Mouse (Mus musculus) 3134 (cell line): ENCODE measurements around the gene Rccd1.

Source experiments
- DNase-seq: peaks from one replicate; pipeline ENCODE4 v3.0.0-alpha.2; 2011; ENCODE audit warnings: low spot score; ENCODE audit not compliant: insufficient read length; ENCODE audit errors: extremely low read depth

Rccd1 gene

GRCm38 (mm10) chr7:80267764-80268163 lies 56.5 kb downstream of the Rccd1 start:
- DNase-seq: no peak

GRCm38 (mm10) chr7:80264606-80265005 lies 59.6 kb downstream of the Rccd1 start:
- no peak for DNase-seq

DNA sequence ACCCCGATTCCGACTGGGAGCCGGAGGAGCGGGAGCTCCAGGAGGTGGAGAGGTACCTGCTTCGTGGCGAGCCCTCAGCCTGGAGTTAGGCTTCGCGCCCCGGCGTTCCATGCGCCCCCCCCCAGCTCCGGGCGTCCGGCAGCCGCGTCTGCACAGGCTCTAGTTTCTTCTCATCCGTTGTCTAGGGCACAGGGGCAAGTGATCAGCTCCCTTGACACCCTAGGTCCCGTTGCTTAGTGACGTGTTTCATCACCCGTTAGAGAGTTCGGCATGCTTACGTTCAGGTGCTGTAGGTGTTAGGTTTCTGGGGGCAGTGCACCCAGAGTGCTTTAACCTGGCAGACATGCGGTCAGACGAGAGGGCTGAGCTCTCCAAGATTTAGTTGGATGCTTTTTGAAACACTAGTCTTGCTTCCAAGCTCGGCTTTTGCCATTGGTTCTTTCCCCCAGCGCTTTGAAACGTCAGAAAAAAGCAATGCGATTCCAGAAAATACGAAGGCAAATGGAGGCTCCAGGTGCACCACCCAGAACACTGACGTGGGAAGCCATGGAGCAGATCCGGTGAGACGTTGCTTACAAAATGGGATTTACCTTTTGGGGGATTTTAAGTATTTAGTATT lies 62.8 kb downstream of the Rccd1 start:
- no peak for DNase-seq

- peak; percentile 75 for DNase-seq
Measured at GRCm38 (mm10) chr7:80260625-80261371, 63.5 kb downstream of the Rccd1 start, which contains the start of gene Ngrn. Gene Ngrn, plus strand, starts transcription at chr7:80261215.

DNA sequence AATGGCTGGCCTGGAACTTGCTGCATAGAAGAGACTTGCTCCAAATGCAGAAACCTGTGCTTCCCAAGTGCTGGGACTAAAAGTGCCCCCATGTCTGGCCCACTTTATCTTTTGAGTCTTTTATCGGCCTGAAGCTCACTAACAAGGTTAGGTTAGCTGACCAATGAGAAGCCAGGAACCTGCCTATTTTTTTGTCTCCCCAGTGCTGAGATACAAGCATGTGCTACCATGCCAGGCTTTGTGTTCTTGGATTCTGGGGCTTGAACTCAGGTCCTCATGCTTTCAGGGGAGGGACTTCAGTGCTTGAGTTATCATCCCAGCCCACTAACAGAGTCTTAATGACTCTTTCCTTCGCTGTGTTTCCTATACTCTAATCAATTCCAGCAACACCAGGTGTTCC lies 66.5 kb downstream of the Rccd1 start:
- no peak for DNase-seq

DNA sequence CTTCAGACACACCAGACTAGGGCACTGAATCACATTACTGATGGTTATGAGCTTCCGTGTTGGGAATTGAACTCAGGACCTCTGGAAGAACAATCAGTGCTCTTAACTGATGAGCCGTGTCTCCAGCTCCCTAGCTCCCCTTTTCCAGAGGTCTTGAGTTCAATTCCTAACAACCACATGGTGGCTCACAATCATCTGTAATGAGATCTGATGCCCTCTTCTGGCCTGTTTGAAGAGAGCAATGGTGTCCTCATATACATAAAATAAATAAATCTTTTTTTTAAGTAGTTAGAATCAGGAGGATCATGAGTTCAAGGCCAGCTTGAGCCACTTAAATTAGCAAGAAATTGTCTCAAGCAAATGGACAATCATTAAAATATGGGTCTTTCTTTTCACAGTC lies 68.3 kb downstream of the Rccd1 start:
- no peak for DNase-seq

DNA sequence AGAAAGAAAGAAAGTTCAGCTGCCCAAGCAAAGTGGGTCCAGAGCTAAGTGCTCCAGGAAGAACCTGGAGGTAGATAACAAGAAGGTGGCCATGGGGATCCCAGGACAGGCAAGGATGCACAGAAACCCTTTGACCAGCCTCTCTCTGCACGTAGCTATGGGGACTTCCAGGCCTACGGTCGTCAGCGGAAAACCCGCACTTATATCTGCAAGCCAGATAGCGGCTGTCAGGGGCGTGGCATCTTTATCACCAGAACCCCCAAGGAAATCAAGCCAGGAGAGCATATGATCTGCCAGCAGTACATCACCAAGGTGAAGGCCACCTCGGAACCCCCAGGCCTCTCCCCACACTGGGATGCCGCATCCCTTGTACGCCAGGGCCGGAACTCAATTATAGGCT lies 71.4 kb downstream of the Rccd1 start:
- no peak for DNase-seq

- no peak for DNase-seq
Measured at GRCm38 (mm10) chr7:80252437-80252836, 71.8 kb downstream of the Rccd1 start.

GRCm38 (mm10) chr7:80246859-80247258 lies 77.4 kb downstream of the Rccd1 start:
- DNase-seq: no peak

DNA sequence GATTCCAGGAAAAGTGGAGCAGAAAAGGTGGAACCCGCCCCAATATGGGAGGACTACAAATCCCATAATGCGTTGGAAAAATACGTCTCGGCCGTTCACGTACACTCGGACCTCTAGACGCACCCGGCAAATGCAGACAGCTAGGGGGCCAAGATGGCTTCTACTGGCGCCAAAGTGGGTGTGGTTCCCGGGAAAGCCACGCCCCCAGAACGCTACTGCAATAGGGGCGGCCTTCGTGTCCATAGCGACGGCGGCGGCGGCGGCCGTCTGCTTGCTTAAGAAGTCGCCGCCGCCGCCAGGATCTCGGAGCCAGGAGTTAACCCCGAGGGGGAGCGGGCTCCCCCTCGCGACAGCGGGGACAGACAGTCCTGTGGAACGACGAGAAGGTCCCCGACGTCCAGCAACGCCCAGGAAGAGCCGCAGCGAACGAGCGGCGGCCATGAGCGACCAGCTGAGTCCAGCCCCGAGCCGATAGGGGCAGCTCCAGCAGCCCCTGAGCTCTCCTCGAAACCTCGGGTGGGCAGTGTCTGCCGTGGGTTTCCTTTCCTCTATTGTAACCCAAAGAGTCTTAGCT lies 78.0 kb downstream of the Rccd1 start, which contains the start of gene Ttll13:
Ttll13 (plus strand) TSS at position 229 of the 574 bp plus-strand sequence.
- DNase-seq: peak; percentile 98

DNA sequence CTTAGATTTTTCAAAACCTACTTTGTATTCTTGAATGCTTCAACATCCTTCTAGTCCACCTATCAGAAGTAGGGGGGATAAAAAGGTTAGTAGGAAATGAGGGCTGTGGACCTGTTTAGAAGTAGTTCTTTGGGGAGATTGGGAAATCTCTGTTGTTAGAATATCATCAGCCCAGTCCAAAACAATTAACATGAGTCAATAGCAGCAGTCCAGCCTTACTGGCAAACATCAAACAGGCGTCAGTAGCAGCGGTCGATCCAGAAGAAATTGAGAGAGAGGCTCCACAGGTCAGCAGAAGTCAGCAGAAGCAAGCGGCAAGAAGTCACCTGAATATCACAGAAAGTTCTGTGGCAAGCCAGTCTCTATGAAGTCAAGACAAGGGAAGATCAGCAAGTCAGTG lies 79.4 kb downstream of the Rccd1 start:
- DNase-seq: no peak
